Mouse (Mus musculus) hindbrain, embryonic 14.5 days (tissue): Measurements from ENCODE around the gene Zfp341. TPM values are rescaled to one million over a fixed set of nuclear protein-coding genes. Genes with fewer than 3 reads are reported as not detected.

ENCODE experiments used
- ATAC-seq: fragments of 200-750 bp; cut with Nextera tagmentation; 2 replicates; pipeline ENCODE4 v1.8.0; 2017; ENCODE audit warnings: moderate number of reproducible peaks, mild to moderate bottlenecking, moderate TSS enrichment, moderate library complexity; ENCODE audit not compliant: low FRiP score
- DNase-seq: peaks from one replicate; pipeline ENCODE4 v3.0.0-alpha.2; 2015; ENCODE audit warnings: low spot score
- H3K27ac ChIP-seq: fragments of 300-500 bp; sonication (generic); 2 replicates; pipeline ENCODE4 v1.5.1; 2014; ENCODE audit warnings: mild to moderate bottlenecking, moderate library complexity
- H3K27me3 ChIP-seq: fragments of 300-500 bp; sonication (generic); 2 replicates; pipeline ENCODE4 v1.6.1; 2014; ENCODE audit warnings: mild to moderate bottlenecking, low read length, mixed read lengths; ENCODE audit not compliant: control insufficient read depth, insufficient read depth
- H3K36me3 ChIP-seq: fragments of 300-500 bp; sonication (generic); replicated peaks from 2 replicates; pipeline ENCODE4 v1.6.1; 2014; ENCODE audit not compliant: control insufficient read depth, insufficient read depth
- H3K4me1 ChIP-seq: fragments of 300-500 bp; sonication (generic); replicated peaks from 2 replicates; pipeline ENCODE4 v1.6.1; 2014; ENCODE audit warnings: antibody characterized with exemption, low read length, mixed read lengths; ENCODE audit not compliant: control insufficient read depth, insufficient read depth
- H3K4me2 ChIP-seq: fragments of 300-500 bp; sonication (generic); replicated peaks from 2 replicates; pipeline ENCODE4 v1.6.1; 2014; ENCODE audit warnings: mild to moderate bottlenecking, moderate library complexity
- H3K4me3 ChIP-seq: fragments of 300-500 bp; sonication (generic); replicated peaks from 2 replicates; pipeline ENCODE4 v1.5.1; 2014; ENCODE audit warnings: mild to moderate bottlenecking, low read length
- H3K9ac ChIP-seq: fragments of 300-500 bp; sonication (generic); 2 replicates; pipeline ENCODE4 v1.6.1; 2014
- H3K9me3 ChIP-seq: fragments of 300-500 bp; sonication (generic); 2 replicates; pipeline ENCODE4 v1.6.1; 2016; ENCODE audit warnings: low read length; ENCODE audit not compliant: control insufficient read depth
- WGBS: fragments of 180-500 bp; shearing (Covaris S2); extraction: QIAGEN DNeasy Blood & Tissue Kit; methylation state at CpG from one replicate; pipeline ENCODE4 v1.1.7; 2014; 5-methylcytosine and 5-hydroxymethylcytosine counted together
- polyA plus RNA-seq: library from polyadenylated mRNA; unstranded; fragments of >200 nt; fragmentation: Nextera tagmentation; extraction: Ambion mirVana; gene quantifications from 2 replicates; pipeline ENCODE4 v1.2.1, GENCODE M21; 2014

The Zfp341 gene
- polyA plus RNA-seq, 1 experiment from 2014 or later: 2.0 TPM

- Histone ChIP-seq H3K4me3 (no peak overlapping the region), H3K9me3 (no peaks in the 10 kb centered on the region), H3K4me1 (0 out of 2 replicates have a peak, but pooled peaks cover 7% of the 10 kb centered on the region), H3K27ac (no peak overlapping the region), H3K36me3 (no peaks in the 10 kb centered on the region), H3K27me3 (no peaks in the 10 kb centered on the region), H3K9ac (no peak overlapping the region), H3K4me2 (no peak overlapping the region)
- no peak for ATAC-seq
- no peak for DNase-seq
- WGBS: 68% methylated on average over 3 of the region's 3 CpGs
These were observed 11.8 kb upstream of the Zfp341 start for GRCm38 (mm10) chr2:154601324-154601723.

GRCm38 (mm10) chr2:154603007-154603637 is 10.0 kb upstream of the Zfp341 start:
- peak overlapping the region; percentile 71 for H3K9ac ChIP-seq
- WGBS: 20% methylated on average over 22 of the region's 22 CpGs
- peak; percentile 65; the same call in 1 of the 2 replicates for ATAC-seq

GRCm38 (mm10) chr2:154603638-154604153 is 9.4 kb upstream of the Zfp341 start, which contains the start of gene Pxmp4:
Gene Pxmp4 (minus strand): TSS chr2:154603708.
- no peaks in the 10 kb centered on the region for H3K9me3 ChIP-seq

More at GRCm38 (mm10) chr2:154603007-154603637, 10.0 kb upstream of the Zfp341 start:
- DNase-seq: no peak
- Histone ChIP-seq H3K27ac (peak overlapping the region; percentile 27; the same call in 1 of the 2 replicates), H3K4me1 (0 out of 2 replicates have a peak, but pooled peaks cover 7% of the 10 kb centered on the region), H3K9me3 (no peaks in the 10 kb centered on the region), H3K27me3 (no peaks in the 10 kb centered on the region), H3K4me2 (peak overlapping the region; percentile 63), H3K4me3 (peak overlapping the region; percentile 57), H3K36me3 (no peaks in the 10 kb centered on the region)

GRCm38 (mm10) chr2:154604156-154604555 is 8.9 kb upstream of the Zfp341 start:
- H3K27me3 ChIP-seq: no peaks in the 10 kb centered on the region
- peak overlapping the region; percentile 57 for H3K4me3 ChIP-seq
- no peaks in the 10 kb centered on the region for H3K9me3 ChIP-seq
- ATAC-seq (no peak), DNase-seq (no peak)
- H3K4me1 ChIP-seq: 0 out of 2 replicates have a peak, but pooled peaks cover 7% of the 10 kb centered on the region
- H3K4me2 ChIP-seq: peak overlapping the region; percentile 63
- no peak overlapping the region; the same call in 1 of the 2 replicates for H3K27ac ChIP-seq
- 41% methylated on average over 7 of the region's 7 CpGs for WGBS
- H3K36me3 ChIP-seq: no peaks in the 10 kb centered on the region
- H3K9ac ChIP-seq: no peak overlapping the region

More at GRCm38 (mm10) chr2:154603638-154604153, 9.4 kb upstream of the Zfp341 start, which contains the start of gene Pxmp4:
- Histone ChIP-seq H3K9ac (peak within 1 kb of the TSS; percentile 71), H3K4me3 (peak within 1 kb of the TSS; percentile 57), H3K27me3 (no peaks in the 10 kb centered on the region), H3K4me1 (0 out of 2 replicates have a peak, but pooled peaks cover 7% of the 10 kb centered on the region), H3K27ac (peak within 1 kb of the TSS; percentile 27; the same call in 1 of the 2 replicates), H3K4me2 (peak within 1 kb of the TSS; percentile 63), H3K36me3 (no peaks in the 10 kb centered on the region)
- under 1% methylated on average over 13 of the region's 13 CpGs for WGBS
- DNase-seq: peak; percentile 98
- peak; percentile 100 for ATAC-seq

GRCm38 (mm10) chr2:154606965-154607364 is 6.1 kb upstream of the Zfp341 start:
- Histone ChIP-seq H3K27me3 (no peaks in the 10 kb centered on the region), H3K27ac (no peak overlapping the region), H3K36me3 (no peaks in the 10 kb centered on the region), H3K9ac (no peak overlapping the region), H3K4me1 (0 out of 2 replicates have a peak, but pooled peaks cover 7% of the 10 kb centered on the region), H3K4me2 (no peak overlapping the region), H3K4me3 (no peak overlapping the region), H3K9me3 (no peaks in the 10 kb centered on the region)
- 88% methylated on average over 1 of the region's 1 CpGs for WGBS
- no peak for ATAC-seq
- DNase-seq: no peak

- Histone ChIP-seq H3K36me3 (no peaks in the 10 kb centered on the region), H3K27me3 (no peaks in the 10 kb centered on the region), H3K4me3 (no peak overlapping the region), H3K9ac (no peak overlapping the region), H3K9me3 (no peaks in the 10 kb centered on the region), H3K4me1 (peaks cover 6% of the 10 kb centered on the region), H3K27ac (no peak overlapping the region), H3K4me2 (no peak overlapping the region)
- no peak for ATAC-seq
- WGBS: 67% methylated on average over 10 of the region's 10 CpGs
- DNase-seq: no peak
These were observed 3.9 kb upstream of the Zfp341 start for GRCm38 (mm10) chr2:154609050-154609767.

- H3K27ac ChIP-seq: peak overlapping the region; percentile 99; the same call in 1 of the 2 replicates
- ATAC-seq (no peak), DNase-seq (no peak)
- H3K9ac ChIP-seq: peak overlapping the region; percentile 91; the same call in 1 of the 2 replicates
- WGBS: 70% methylated on average over 19 of the region's 19 CpGs
- H3K4me2 ChIP-seq: peak overlapping the region; percentile 91
- H3K4me1 ChIP-seq: peaks cover 15% of the 10 kb centered on the region
- no peak overlapping the region for H3K4me3 ChIP-seq
- no peaks in the 10 kb centered on the region for H3K9me3 ChIP-seq
- H3K36me3 ChIP-seq: peaks cover 9% of the 10 kb centered on the region; the same call in 1 of the 2 replicates
- no peaks in the 10 kb centered on the region for H3K27me3 ChIP-seq
These were observed 1.9 kb downstream of the Zfp341 start for GRCm38 (mm10) chr2:154614841-154615576.

- H3K9ac ChIP-seq: no peak overlapping the region
- WGBS: 93% methylated on average over 5 of the region's 5 CpGs
- no peaks in the 10 kb centered on the region for H3K27me3 ChIP-seq
- no peaks in the 10 kb centered on the region for H3K9me3 ChIP-seq
- no peak overlapping the region for H3K27ac ChIP-seq
- no peak overlapping the region for H3K4me2 ChIP-seq
- peaks cover 15% of the 10 kb centered on the region for H3K4me1 ChIP-seq
- ATAC-seq (no peak), DNase-seq (no peak)
- no peak overlapping the region for H3K4me3 ChIP-seq
- peaks cover 9% of the 10 kb centered on the region; the same call in 1 of the 2 replicates for H3K36me3 ChIP-seq
These were observed 2.6 kb downstream of the Zfp341 start for GRCm38 (mm10) chr2:154615674-154616073.
